Mouse (Mus musculus) frontal cortex, adult (tissue): Measurements from ENCODE around the gene Ltn1.

Source experiments
- ATAC-seq: cut with Nextera tagmentation; 2 replicates; pipeline ENCODE4 v1.9.2; 2017; ENCODE audit warnings: mild to moderate bottlenecking, moderate library complexity, mixed read lengths; ENCODE audit not compliant: low TSS enrichment

The Ltn1 gene

GRCm38 (mm10) chr16:87432033-87432814 lies at the start of gene Ltn1:
TSS of gene Ltn1 (minus strand) at chr16:87432612.
- ATAC-seq = peak; percentile 100

GRCm38 (mm10) chr16:87470579-87470978 lies 38.2 kb upstream of the Ltn1 start:
- ATAC-seq = peak; percentile 85

- ATAC-seq = no peak
Observed at GRCm38 (mm10) chr16:87458752-87459151, 26.3 kb upstream of the Ltn1 start.

- peak; percentile 85 for ATAC-seq
Observed at GRCm38 (mm10) chr16:87455180-87455611, 22.8 kb upstream of the Ltn1 start.

DNA sequence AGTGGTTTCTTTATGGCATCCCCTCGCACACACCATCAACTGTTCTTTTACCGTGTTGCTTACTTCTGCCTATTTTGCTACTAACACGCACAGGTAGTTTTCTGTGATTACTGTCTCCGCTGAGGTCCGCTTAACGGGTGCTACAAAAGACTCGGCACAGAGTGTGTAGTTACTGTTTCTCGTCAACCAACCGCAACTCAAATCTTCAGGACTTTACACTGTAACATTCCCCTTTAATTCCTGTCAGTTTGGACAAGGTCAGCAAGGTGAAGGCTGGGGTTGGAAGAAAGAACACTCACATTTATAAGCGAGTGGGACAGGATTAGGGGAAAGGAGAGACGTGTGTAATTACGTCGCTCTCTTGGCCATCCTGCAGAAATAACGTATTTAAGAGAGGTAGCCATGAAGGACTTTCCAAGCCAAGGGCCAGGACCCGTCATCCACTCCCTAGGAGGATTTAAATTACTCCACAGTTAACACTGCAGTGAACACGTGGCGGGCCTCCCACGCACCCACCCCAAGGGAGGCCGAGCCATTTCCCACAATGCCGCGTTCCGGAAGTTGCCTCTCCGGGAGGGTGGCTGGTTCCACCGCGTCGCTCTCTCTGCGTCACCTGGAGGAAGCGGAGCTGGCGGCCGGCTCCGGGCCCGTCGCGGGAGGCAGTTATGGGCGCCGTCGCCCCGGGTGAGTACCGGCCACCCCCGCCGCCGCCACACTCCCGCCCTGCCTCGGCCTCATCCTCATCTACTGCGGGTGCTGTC lies 22.2 kb upstream of the Ltn1 start, which contains the start of gene Usp16:
Gene Usp16, plus strand, starts transcription at position 285 of the 761 bp plus-strand sequence.
- peak; percentile 99 for ATAC-seq

DNA sequence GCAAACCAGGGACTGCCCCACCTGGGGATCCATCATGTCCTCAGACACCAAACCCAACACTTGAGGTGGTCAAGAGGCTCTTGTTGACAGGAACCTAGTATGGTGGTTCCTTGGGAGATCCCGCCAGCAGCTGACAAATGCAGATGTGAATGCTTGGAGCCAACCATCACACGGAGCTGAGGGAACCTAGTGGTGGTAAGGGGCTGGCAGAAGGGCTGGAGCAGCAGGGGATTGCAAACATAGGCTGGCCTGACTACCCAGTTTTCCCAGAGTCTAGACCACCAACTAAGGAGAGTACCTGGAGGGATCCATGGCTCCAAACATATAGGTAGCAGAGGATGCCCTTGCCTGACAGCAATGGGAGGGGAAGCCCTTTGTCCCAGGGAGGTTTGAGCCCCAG lies 20.8 kb upstream of the Ltn1 start:
- no peak for ATAC-seq

- ATAC-seq = no peak
Observed at GRCm38 (mm10) chr16:87445528-87445927, 13.1 kb upstream of the Ltn1 start.

- no peak for ATAC-seq
Observed at GRCm38 (mm10) chr16:87445110-87445509, 12.7 kb upstream of the Ltn1 start.

DNA sequence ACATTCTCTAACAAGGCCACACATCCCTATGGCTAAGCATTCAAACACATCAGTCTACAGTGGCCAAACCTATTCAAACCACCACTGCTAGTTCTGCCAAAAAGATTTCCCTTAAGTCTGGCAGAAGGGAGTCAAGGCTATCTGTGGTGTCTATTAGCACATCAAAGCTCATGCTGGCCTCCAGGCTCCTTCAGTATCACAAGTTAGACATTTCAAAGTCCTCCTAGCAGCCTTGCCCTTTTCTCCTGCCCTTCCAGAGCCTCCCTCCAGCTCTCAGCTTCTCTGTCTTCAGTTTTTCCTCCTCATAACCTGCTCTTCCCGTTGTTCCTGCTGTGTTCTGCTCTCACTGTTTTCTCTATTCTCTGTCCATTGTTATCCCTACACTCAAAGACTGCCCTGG lies 11.7 kb upstream of the Ltn1 start:
- ATAC-seq = no peak

DNA sequence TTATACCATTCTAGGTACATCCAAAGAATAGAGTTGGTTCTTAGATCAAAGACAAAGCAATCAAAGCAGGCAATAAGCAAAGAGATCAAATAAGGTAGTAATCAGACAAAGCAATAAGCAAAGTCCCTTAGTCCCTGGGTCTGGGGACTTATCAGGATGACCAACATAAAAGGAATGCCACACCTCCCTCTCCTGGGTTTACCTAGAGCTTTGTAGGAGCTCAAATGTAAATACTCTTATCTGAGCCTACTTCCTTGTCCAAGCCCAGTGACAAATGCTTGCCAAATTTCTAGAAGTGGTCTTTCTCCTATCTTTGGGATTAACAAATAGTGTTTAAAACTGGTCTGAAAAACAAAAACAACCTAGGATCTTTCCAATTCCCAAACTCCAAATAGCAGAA lies 10.8 kb upstream of the Ltn1 start:
- ATAC-seq = no peak

DNA sequence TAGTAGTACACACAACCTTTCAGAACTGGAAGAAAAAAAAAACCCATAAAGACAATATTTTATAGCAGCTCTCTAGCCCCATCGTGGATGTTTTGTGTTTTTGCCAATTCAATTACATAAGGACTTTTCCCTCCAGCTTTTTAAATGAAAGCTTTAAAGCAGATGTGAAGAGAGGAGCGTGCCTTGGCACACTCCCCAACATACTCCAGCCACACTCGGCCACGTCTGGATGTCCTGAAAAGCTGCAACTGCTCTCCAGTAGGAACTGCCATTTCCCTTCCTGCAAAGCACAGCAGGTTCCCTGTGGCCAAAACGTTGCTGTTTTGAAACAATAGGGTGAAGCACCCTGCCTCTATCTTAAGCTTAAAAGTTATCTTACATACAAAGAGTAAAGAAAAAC lies 9.9 kb upstream of the Ltn1 start:
- ATAC-seq = no peak

DNA sequence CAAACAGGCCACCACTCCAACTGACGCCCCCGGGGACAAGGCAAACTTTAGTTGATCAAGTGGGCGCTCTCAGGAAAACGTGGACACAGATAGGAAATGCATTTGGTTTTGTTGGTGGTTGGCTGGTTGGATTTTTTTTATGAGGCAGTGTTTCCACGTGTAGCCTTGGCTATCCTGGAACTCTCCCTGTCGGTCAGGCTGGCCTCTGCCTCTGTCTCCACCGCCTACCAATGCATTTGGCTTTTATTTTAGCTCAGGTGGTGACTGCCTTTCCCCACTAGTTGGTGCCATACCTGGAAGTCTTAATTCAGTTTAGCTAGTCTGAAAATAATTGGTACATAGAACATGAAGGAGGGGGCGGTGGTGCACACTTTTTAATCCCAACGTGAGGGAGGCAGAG lies 8.7 kb upstream of the Ltn1 start:
- ATAC-seq = peak; percentile 32

DNA sequence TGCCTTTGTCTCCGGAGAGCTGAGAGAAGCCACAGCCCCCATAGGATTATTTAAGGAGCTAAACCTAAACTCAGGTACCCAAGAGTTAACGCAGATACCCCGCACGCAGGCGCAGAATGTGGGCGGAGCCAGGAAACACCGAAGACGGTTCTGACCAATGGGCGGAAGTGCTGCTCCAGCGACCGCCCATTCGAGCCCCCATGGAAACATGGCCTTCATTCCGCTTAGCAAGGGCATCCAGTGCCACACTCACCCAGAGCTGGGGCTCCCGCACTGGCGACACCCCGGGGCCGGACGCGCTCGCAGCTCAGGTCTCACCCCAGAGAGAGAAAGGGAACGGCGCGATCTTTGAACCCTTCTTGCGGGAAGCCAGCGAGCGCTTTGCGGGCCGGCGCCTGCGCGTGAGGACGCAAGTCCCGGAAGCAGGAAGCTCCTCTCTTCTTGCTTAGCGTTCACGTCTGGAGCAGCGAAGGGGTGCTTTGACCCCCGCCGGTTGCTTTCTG lies 7.8 kb upstream of the Ltn1 start, which contains the start of gene Rwdd2b:
Gene Rwdd2b, minus strand, starts transcription at position 390 of the 503 bp plus-strand sequence.
- peak; percentile 98 for ATAC-seq

GRCm38 (mm10) chr16:87438697-87439096 lies 6.3 kb upstream of the Ltn1 start:
- no peak for ATAC-seq

DNA sequence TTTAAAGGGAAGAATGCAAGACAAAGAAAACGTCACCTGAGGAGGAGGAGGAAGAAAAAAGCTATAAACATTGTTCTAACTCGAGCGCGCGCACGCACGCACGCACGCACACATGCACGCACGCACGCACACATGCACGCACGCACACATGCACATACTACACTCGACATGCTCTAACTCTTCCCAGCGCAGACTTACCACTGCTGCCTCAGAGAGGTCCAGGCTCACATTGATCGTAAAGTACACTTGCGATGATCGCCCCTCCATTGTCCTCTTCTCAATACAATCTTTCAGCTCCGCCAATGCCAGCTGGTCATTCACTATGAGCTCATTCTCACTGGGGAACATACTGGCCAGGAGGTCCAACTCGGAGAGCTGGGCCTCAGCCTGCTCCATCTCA lies 4.7 kb upstream of the Ltn1 start:
- ATAC-seq = no peak

GRCm38 (mm10) chr16:87435411-87436205 lies 3.2 kb upstream of the Ltn1 start:
- ATAC-seq = no peak

GRCm38 (mm10) chr16:87434946-87435345 lies 2.5 kb upstream of the Ltn1 start:
- ATAC-seq = no peak

GRCm38 (mm10) chr16:87434266-87434665 lies 1.9 kb upstream of the Ltn1 start:
- no peak for ATAC-seq

- no peak for ATAC-seq
Observed at GRCm38 (mm10) chr16:87427516-87427915, 4.9 kb downstream of the Ltn1 start.

GRCm38 (mm10) chr16:87420662-87421061 lies 11.8 kb downstream of the Ltn1 start:
- peak; percentile 31 for ATAC-seq

DNA sequence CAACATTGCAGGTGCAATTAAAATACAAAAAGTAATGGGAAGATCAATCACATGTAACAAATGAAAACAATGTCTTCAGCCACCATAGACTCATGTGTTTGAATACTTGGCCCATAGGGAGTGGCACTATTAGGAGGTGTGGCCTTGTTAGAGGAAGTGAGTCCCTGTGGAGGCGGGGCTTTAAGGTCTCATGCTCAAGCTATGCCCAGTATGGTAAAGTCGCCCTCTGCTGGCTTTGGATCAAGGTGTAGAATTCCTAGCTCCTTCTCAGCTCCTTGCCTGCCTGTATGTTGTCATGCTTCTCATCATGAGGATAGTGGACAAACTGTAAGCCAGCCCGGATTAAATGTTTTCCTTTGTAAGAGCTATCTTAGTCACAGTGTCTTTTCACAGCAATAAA lies 27.4 kb downstream of the Ltn1 start:
- no peak for ATAC-seq
